Mouse (Mus musculus) spleen, adult 2 months (tissue): Measurements from ENCODE around the gene Nrxn3.

Experiments
- CTCF ChIP-seq: fragments of 200-500 bp; IDR thresholded peaks from 2 replicates; pipeline ENCODE4 v1.5.1; 2011; ENCODE audit warnings: mild to moderate bottlenecking, inconsistent platforms; ENCODE audit not compliant: insufficient read depth, insufficient read length, insufficient replicate concordance; ENCODE audit errors: extremely low read depth
- POLR2A ChIP-seq: fragments of 200-500 bp; IDR thresholded peaks from 2 replicates; pipeline ENCODE4 v1.6.1; 2011; ENCODE audit warnings: low read depth, low read length, inconsistent platforms

- TF ChIP-seq CTCF (no peak), POLR2A (no peak)
Observed at GRCm38 (mm10) chr12:88944967-88945366, 222.3 kb downstream of the Nrxn3 start.
